Mouse (Mus musculus) intestine, embryonic 15.5 days (tissue): ENCODE data around the gene Srgap3. TPM values are rescaled to one million over a fixed set of nuclear protein-coding genes. Genes with fewer than 3 reads are reported as not detected.

ENCODE experiments used
- ATAC-seq: fragments of 200-750 bp; cut with Nextera tagmentation; 2 replicates; pipeline ENCODE4 v1.8.0; 2017; ENCODE audit warnings: moderate TSS enrichment, moderate library complexity
- H3K27ac ChIP-seq: fragments of 300-500 bp; sonication (generic); 2 replicates; pipeline ENCODE4 v1.5.1; 2015; ENCODE audit warnings: mild to moderate bottlenecking, inconsistent platforms
- H3K27me3 ChIP-seq: fragments of 300-500 bp; sonication (generic); replicated peaks from 2 replicates; pipeline ENCODE4 v1.6.1; 2015; ENCODE audit warnings: inconsistent platforms
- H3K36me3 ChIP-seq: fragments of 300-500 bp; sonication (generic); 2 replicates; pipeline ENCODE4 v1.6.1; 2015; ENCODE audit warnings: inconsistent platforms
- H3K4me1 ChIP-seq: fragments of 300-500 bp; sonication (generic); replicated peaks from 2 replicates; pipeline ENCODE4 v1.6.1; 2015; ENCODE audit warnings: inconsistent platforms
- H3K4me2 ChIP-seq: fragments of 300-500 bp; sonication (generic); replicated peaks from 2 replicates; pipeline ENCODE4 v1.6.1; 2015; ENCODE audit warnings: mild to moderate bottlenecking, inconsistent platforms
- H3K4me3 ChIP-seq: fragments of 300-500 bp; sonication (generic); replicated peaks from 2 replicates; pipeline ENCODE4 v1.5.1; 2015; ENCODE audit warnings: inconsistent platforms
- H3K9ac ChIP-seq: fragments of 300-500 bp; sonication (generic); 2 replicates; pipeline ENCODE4 v1.6.1; 2015; ENCODE audit warnings: inconsistent platforms
- H3K9me3 ChIP-seq: fragments of 300-500 bp; sonication (generic); 2 replicates; pipeline ENCODE4 v1.6.1; 2016; ENCODE audit warnings: inconsistent platforms
- WGBS: fragments of 180-500 bp; shearing (Covaris S2); methylation state at CpG from one replicate; pipeline ENCODE4 v1.1.7; 2015; 5-methylcytosine and 5-hydroxymethylcytosine counted together
- polyA plus RNA-seq: library from polyadenylated mRNA; unstranded; fragments of >200 nt; fragmentation: Nextera tagmentation; extraction: Ambion mirVana; gene quantifications from 2 replicates; pipeline ENCODE4 v1.2.1, GENCODE M21; 2015

The Srgap3 gene
- polyA plus RNA-seq: 2.6 and 3.5 TPM in 2 replicates

GRCm38 (mm10) chr6:112946895-112947436 lies at the start of gene Srgap3:
Srgap3 (minus strand) TSS chr6:112947266.
- Histone ChIP-seq H3K9ac (peak within 1 kb of the TSS; percentile 63), H3K27me3 (no peaks in the 10 kb centered on the region), H3K4me3 (peak within 1 kb of the TSS; percentile 55), H3K4me1 (peaks cover 25% of the 10 kb centered on the region), H3K9me3 (no peaks in the 10 kb centered on the region), H3K27ac (peak within 1 kb of the TSS; percentile 28), H3K36me3 (no peaks in the 10 kb centered on the region), H3K4me2 (peak within 1 kb of the TSS; percentile 84)
- peak; percentile 93 for ATAC-seq
- under 1% methylated on average over 31 of the region's 31 CpGs for WGBS

GRCm38 (mm10) chr6:112995708-112996107 lies 48.6 kb upstream of the Srgap3 start:
- Histone ChIP-seq H3K27me3 (no peaks in the 10 kb centered on the region), H3K4me3 (no peak overlapping the region), H3K9ac (no peak overlapping the region), H3K4me1 (peaks cover under 1% of the 10 kb centered on the region; the same call in 1 of the 2 replicates), H3K27ac (no peak overlapping the region), H3K9me3 (no peaks in the 10 kb centered on the region), H3K4me2 (no peak overlapping the region), H3K36me3 (no peaks in the 10 kb centered on the region)
- no peak for ATAC-seq
- 29% methylated on average over 1 of the region's 1 CpGs for WGBS

- H3K9ac ChIP-seq: no peak overlapping the region
- no peak for ATAC-seq
- H3K9me3 ChIP-seq: no peaks in the 10 kb centered on the region
- WGBS: 74% methylated on average over 1 of the region's 1 CpGs
- H3K4me2 ChIP-seq: no peak overlapping the region
- H3K36me3 ChIP-seq: no peaks in the 10 kb centered on the region
- no peak overlapping the region for H3K4me3 ChIP-seq
- H3K27me3 ChIP-seq: no peaks in the 10 kb centered on the region
- no peaks in the 10 kb centered on the region for H3K4me1 ChIP-seq
- no peak overlapping the region for H3K27ac ChIP-seq
Observed at GRCm38 (mm10) chr6:112990119-112990518, 43.1 kb upstream of the Srgap3 start.

GRCm38 (mm10) chr6:112985362-112986314 lies 38.6 kb upstream of the Srgap3 start:
- no peak for ATAC-seq
- H3K4me3 ChIP-seq: no peak overlapping the region
- H3K36me3 ChIP-seq: no peaks in the 10 kb centered on the region
- no peak overlapping the region for H3K27ac ChIP-seq
- no peak overlapping the region for H3K9ac ChIP-seq
- H3K9me3 ChIP-seq: no peaks in the 10 kb centered on the region
- H3K4me1 ChIP-seq: no peaks in the 10 kb centered on the region
- no peaks in the 10 kb centered on the region for H3K27me3 ChIP-seq
- WGBS: 66% methylated on average over 9 of the region's 9 CpGs
- H3K4me2 ChIP-seq: no peak overlapping the region

- H3K9ac ChIP-seq: no peak overlapping the region
- 30% methylated on average over 7 of the region's 7 CpGs for WGBS
- no peak overlapping the region for H3K4me2 ChIP-seq
- H3K4me3 ChIP-seq: no peak overlapping the region
- no peaks in the 10 kb centered on the region for H3K4me1 ChIP-seq
- H3K9me3 ChIP-seq: no peaks in the 10 kb centered on the region
- peak; percentile 94 for ATAC-seq
- no peak overlapping the region for H3K27ac ChIP-seq
- no peaks in the 10 kb centered on the region for H3K27me3 ChIP-seq
- H3K36me3 ChIP-seq: no peaks in the 10 kb centered on the region
Observed at GRCm38 (mm10) chr6:112982241-112982640, 35.2 kb upstream of the Srgap3 start.

GRCm38 (mm10) chr6:112978947-112979346 lies 31.9 kb upstream of the Srgap3 start:
- H3K4me1 ChIP-seq: peaks cover 2% of the 10 kb centered on the region; the same call in 1 of the 2 replicates
- H3K4me2 ChIP-seq: no peak overlapping the region
- H3K36me3 ChIP-seq: no peaks in the 10 kb centered on the region
- H3K9ac ChIP-seq: no peak overlapping the region
- WGBS: 87% methylated on average over 3 of the region's 3 CpGs
- no peaks in the 10 kb centered on the region for H3K27me3 ChIP-seq
- H3K9me3 ChIP-seq: no peaks in the 10 kb centered on the region
- H3K4me3 ChIP-seq: no peak overlapping the region
- no peak for ATAC-seq
- no peak overlapping the region for H3K27ac ChIP-seq

- ATAC-seq: no peak
- 74% methylated on average over 4 of the region's 4 CpGs for WGBS
- Histone ChIP-seq H3K27me3 (no peaks in the 10 kb centered on the region), H3K4me3 (no peak overlapping the region), H3K9ac (no peak overlapping the region), H3K36me3 (no peaks in the 10 kb centered on the region), H3K4me2 (no peak overlapping the region), H3K9me3 (no peaks in the 10 kb centered on the region), H3K27ac (no peak overlapping the region), H3K4me1 (peaks cover 14% of the 10 kb centered on the region)
Observed at GRCm38 (mm10) chr6:112977246-112977645, 30.2 kb upstream of the Srgap3 start.

GRCm38 (mm10) chr6:112976541-112976940 lies 29.5 kb upstream of the Srgap3 start:
- no peak for ATAC-seq
- no peaks in the 10 kb centered on the region for H3K36me3 ChIP-seq
- H3K4me1 ChIP-seq: peaks cover 14% of the 10 kb centered on the region
- no peak overlapping the region for H3K4me3 ChIP-seq
- H3K9me3 ChIP-seq: no peaks in the 10 kb centered on the region
- H3K9ac ChIP-seq: no peak overlapping the region
- no peak overlapping the region for H3K4me2 ChIP-seq
- no peak overlapping the region for H3K27ac ChIP-seq
- no peaks in the 10 kb centered on the region for H3K27me3 ChIP-seq

GRCm38 (mm10) chr6:112976136-112976535 lies 29.1 kb upstream of the Srgap3 start:
- H3K4me3 ChIP-seq: no peak overlapping the region
- ATAC-seq: no peak
- 89% methylated on average over 16 of the region's 16 CpGs for WGBS

GRCm38 (mm10) chr6:112973786-112974720 lies 27.0 kb upstream of the Srgap3 start:
- Histone ChIP-seq H3K9me3 (no peaks in the 10 kb centered on the region), H3K27me3 (no peaks in the 10 kb centered on the region), H3K36me3 (no peaks in the 10 kb centered on the region), H3K4me2 (no peak overlapping the region), H3K4me1 (peaks cover 14% of the 10 kb centered on the region), H3K9ac (no peak overlapping the region), H3K4me3 (no peak overlapping the region), H3K27ac (no peak overlapping the region)
- 73% methylated on average over 19 of the region's 19 CpGs for WGBS
- ATAC-seq: no peak

More at GRCm38 (mm10) chr6:112976136-112976535, 29.1 kb upstream of the Srgap3 start:
- Histone ChIP-seq H3K4me2 (no peak overlapping the region), H3K36me3 (no peaks in the 10 kb centered on the region), H3K9me3 (no peaks in the 10 kb centered on the region), H3K27me3 (no peaks in the 10 kb centered on the region), H3K9ac (no peak overlapping the region), H3K4me1 (peaks cover 14% of the 10 kb centered on the region), H3K27ac (no peak overlapping the region)

- H3K36me3 ChIP-seq: no peaks in the 10 kb centered on the region
- H3K27ac ChIP-seq: peak overlapping the region; percentile 45; the same call in 1 of the 2 replicates
- no peak overlapping the region; the same call in 1 of the 2 replicates for H3K4me2 ChIP-seq
- no peaks in the 10 kb centered on the region for H3K27me3 ChIP-seq
- ATAC-seq: peak; percentile 85
- H3K4me3 ChIP-seq: no peak overlapping the region
- H3K4me1 ChIP-seq: peaks cover 14% of the 10 kb centered on the region
- no peaks in the 10 kb centered on the region for H3K9me3 ChIP-seq
- 17% methylated on average over 18 of the region's 18 CpGs for WGBS
- no peak overlapping the region for H3K9ac ChIP-seq
Observed at GRCm38 (mm10) chr6:112972858-112973631, 26.0 kb upstream of the Srgap3 start.
